Mouse (Mus musculus) left cerebral cortex, adult 18-20 months (tissue): ENCODE measurements around the gene Rbp1. TPM values are rescaled to one million over a fixed set of nuclear protein-coding genes. Genes with fewer than 3 reads are reported as not detected.

ENCODE experiments used
- DNase-seq, 2 experiments: peaks; one replicate each; pipeline ENCODE4 v3.0.0; 2021 to 2022; ENCODE audit warnings: low spot score in 2 of 2, mixed read lengths in 1 of 2
- total RNA-seq, 2 experiments: library from RNA; stranded (reverse); gene quantifications; 2 replicates each; pipeline ENCODE4 v1.2.3; 2021

The Rbp1 gene
- total RNA-seq, 2 experiments from 2014 or later: 6.7 to 7.2 TPM

GRCm38 (mm10) chr9:98424291-98424690, 1.5 kb downstream of the Rbp1 start:
- no peak for DNase-seq

DNA sequence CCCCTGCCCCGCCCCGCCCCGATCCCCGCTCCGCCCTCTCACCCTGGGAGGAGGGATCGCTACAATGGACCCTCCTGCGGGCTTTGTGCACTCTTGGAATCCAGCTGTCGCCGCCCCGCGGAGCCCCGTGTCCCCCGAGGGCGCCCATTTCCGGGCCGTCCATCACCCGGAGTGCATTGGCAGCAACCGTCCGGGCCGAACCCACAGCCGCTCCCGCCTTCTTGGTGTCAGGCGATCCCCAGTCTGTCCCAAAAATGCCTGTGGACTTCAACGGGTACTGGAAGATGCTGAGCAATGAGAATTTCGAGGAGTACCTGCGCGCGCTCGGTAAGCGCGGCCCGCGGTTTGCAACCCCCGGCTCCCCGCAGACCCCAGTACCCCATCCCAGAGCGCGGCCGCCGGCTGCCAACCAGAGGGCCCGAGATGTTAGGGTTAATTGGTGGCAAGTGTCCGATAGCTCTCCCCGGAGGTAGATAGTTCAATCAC, 2.0 kb downstream of the Rbp1 start:
- DNase-seq: no peak

- no peak for DNase-seq
Observed at GRCm38 (mm10) chr9:98425351-98425880, 2.7 kb downstream of the Rbp1 start.

GRCm38 (mm10) chr9:98427906-98428517, 5.3 kb downstream of the Rbp1 start:
- DNase-seq: no peak

GRCm38 (mm10) chr9:98428783-98429182, 6.0 kb downstream of the Rbp1 start:
- DNase-seq: no peak

DNA sequence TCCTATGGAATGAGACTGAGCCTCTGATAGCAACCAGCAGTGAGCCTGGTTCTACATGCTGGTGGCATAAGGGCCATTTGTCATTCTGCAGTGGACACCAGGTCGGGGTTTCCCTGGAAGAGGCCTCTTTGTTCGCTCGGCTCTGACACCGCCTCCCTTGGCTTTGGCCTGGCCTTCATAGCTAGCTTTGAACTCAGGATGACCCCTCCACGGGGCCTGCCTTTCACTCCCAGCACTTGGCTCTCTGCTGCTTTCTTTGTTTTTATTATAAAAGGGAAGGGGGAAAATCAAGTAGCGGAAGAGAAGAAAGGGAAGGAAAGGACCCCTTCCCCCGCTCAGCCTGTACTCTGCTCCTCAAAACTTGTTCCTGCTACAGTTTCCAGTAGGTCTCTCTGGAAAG, 7.0 kb downstream of the Rbp1 start:
- DNase-seq: no peak

GRCm38 (mm10) chr9:98430528-98430927, 7.8 kb downstream of the Rbp1 start:
- DNase-seq: no peak

GRCm38 (mm10) chr9:98433021-98433420, 10.3 kb downstream of the Rbp1 start:
- no peak for DNase-seq

DNA sequence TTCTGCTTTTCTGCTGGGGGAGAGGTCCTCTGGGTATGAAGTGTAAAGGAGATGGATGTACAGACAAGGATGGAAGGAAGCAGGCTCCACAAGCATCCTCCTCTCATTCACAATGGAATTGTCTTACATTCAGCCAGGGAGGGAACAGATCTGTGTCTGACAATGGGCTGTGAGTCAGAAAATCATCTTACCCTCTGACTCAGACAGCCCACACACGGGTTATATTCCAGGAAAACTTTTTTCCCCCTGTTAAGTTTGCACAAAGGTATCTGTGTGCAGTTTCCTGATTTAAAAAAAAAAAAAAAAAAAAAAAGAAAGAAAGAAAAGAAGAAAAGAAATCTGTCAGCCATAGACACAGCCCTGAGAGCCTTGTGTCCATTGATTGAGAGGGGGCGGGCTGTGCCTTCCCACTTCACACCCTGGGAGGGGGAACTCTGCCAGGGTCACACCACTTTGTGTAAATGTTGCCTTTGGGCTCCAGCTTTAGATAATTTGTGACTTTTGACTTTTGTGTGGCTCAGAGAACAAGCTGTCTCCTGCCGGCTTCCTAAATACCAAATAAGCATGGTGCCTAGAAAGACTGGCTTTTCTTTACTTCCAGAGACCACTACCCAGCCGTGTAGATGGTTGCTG, 11.3 kb downstream of the Rbp1 start:
- DNase-seq: no peak

- no peak for DNase-seq
Observed at GRCm38 (mm10) chr9:98437819-98438218, 15.1 kb downstream of the Rbp1 start.

GRCm38 (mm10) chr9:98439091-98439490, 16.3 kb downstream of the Rbp1 start:
- DNase-seq: no peak

DNA sequence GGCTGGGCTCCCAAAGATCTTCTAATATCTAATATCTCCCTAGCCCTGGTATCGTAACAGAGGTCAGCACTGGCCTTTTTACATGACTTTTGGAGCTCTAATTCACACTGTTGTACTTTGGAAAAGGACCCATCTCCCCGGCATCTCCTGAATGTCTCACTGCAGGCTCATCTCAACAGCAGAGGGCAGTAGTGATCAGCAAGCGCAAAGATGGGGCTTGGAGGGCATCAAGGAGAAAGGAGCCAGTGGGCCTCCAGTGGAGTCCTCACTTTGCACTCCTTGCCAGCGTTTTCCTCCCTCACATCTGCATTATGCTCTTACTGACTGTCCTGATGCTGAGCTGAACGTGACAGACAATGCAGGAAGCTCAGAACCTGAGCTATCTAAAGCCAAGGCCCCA, 19.9 kb downstream of the Rbp1 start:
- peak; percentile 18 to 42 for DNase-seq

DNA sequence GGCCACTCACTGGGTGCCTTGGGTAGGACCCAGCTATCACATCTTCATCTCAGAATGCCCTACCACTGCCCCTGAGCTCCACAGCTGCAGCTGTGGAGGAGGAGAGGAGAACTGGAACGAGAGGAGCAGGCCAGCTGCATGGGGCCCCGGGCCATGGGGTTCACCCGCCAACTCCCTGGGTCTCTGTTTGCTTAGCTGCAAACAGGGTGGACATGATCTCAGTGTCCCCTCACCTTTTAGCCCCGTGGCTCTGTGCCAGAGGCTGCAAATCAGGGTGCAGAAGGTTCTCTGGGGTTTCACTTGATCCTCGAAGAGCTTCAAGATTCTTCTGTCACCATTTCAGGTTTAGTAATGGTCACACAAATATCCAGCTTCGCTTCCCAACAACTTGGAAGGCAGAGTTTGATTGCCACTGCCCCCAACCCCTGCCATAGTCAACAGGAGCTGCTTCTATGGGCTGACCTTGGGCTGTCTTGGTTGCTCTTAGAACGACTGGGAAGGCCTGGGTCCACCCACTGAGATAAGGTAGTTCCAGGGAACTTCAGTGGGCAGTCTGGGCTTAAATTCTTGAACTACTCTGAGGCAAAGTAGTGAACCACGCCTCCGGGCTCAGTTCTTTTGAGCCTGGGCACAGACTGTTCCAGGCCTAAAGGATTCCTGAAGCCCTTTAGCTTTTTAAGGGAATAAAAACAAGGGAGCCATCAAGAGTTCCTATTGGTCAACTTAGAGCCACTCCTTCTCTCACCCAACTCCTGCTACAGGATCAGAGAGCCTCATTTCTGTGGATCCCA, 22.8 kb downstream of the Rbp1 start:
- DNase-seq: no peak

DNA sequence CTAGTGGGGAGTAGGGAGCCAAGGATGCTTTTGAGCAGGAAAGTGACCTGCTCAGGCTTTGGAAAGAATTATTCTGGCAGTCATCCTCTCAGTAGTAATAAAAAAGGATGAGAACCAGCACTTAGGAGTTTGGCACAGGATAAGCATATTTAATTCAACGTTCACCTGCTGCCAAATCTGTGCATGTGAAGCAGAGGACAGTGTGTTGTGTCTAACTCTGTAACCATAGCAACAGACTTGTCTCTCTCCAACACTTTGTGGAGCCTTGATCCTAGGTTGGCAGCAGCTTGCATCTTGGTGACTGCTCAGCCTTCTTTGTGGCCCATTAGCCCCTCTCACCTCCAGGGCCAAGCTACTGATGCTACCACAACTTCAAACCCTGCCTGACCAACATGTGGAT, 28.2 kb downstream of the Rbp1 start:
- no peak for DNase-seq

- no peak for DNase-seq
Observed at GRCm38 (mm10) chr9:98466709-98467108, 43.9 kb downstream of the Rbp1 start.

DNA sequence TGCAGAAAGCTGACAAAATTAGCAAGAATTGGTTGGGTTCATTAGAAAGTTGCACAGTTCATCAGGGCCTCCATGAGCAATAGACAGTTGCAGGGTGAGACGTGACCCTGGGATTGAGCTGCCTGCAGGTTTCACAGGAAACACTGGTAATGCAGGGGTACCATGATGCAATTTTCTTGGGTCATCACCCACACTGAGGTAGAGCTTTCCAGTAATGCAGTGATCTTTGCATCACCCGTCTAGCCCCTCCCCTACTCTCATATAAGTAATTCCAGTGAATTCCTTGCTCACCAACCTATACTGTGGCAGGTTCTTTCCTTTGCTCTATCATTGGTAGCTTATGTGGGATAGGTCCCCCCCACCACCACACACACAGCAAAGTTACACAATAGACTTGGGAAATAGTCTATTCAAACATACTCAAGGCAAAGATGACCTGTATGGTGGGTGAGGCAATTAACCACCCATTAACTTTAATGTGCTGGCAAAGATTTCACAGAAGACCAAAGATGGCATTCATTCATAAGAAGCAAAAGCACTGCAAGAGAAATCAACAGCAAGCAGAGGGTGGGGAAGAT, 57.5 kb downstream of the Rbp1 start:
- no peak for DNase-seq

- no peak for DNase-seq
Observed at GRCm38 (mm10) chr9:98482256-98482655, 59.5 kb downstream of the Rbp1 start.

- DNase-seq: no peak
Observed at GRCm38 (mm10) chr9:98485020-98485419, 62.3 kb downstream of the Rbp1 start.

- DNase-seq: no peak
Observed at GRCm38 (mm10) chr9:98485815-98486214, 63.1 kb downstream of the Rbp1 start, which contains the start of gene Rbp2. TSS of gene Rbp2 (plus strand) at chr9:98486115.

- no peak for DNase-seq
Observed at GRCm38 (mm10) chr9:98487273-98487672, 64.5 kb downstream of the Rbp1 start.

GRCm38 (mm10) chr9:98489532-98489931, 66.8 kb downstream of the Rbp1 start:
- DNase-seq: no peak

DNA sequence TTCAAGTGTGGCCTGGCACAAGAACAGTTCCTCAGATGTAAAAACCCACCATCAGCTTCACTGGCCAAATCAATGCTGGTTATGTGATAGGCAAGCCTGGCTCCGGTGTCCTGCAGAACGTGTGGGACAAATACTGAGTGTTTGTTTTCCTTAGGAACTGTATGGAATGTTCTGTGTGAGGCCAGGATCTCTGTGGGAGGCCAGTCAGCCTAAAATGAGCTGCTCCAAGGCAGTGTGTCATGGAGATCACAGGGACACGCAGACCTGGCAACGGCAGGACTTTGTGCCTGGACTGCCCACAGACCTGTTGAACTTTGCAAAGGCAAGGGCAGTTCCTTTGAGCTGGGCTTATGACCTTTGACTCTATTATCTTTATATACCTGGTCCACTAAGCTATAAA, 67.4 kb downstream of the Rbp1 start:
- no peak for DNase-seq
